Mouse (Mus musculus) thymus, postnatal 36 days (tissue): Measurements from ENCODE around the gene Nxf1.

ENCODE experiments used
- DNase-seq, 2 experiments: peaks; one replicate each; pipeline ENCODE4 v3.0.0; 2022; ENCODE audit warnings: mixed read lengths in 2 of 2

Nxf1 gene

DNA sequence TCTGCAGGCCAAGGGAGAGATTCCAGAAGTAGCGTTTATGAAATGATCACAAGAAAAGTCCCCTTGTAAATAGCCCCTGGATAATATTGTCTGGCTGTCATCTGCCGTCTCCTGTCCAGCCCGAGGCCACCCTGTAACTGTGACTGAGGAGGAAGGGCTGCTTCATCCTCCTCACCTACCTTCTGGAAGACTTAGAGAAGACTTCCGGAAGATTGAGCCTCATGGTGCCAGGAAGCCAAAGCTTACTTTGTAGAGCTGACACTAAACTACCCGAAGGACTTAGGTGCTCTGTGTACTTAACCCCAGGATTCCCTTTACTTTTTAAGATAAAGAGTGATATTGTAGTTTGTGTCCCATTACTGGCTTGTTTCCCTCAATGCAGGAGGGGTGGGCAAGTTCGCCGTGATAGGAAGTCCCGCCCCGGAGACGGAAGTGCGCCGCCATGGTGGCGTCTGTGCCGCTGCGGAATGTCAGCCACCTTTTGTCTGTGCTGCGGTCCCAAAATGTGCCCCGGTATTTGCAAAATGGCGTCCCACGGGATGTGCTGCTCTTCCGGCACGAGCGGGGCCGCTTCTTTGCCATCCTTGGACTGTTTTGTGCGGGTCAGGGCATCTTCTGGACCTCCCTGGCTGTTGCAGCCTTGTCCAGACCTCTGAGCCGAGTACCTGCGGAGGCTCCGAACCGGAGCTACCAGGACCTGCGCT is 13.8 kb downstream of the Nxf1 start, which contains the start of gene Tmem223:
Gene Tmem223, plus strand, starts transcription at position 430 of the 704 bp plus-strand sequence.
- peak; percentile 83 to 84 for DNase-seq

DNA sequence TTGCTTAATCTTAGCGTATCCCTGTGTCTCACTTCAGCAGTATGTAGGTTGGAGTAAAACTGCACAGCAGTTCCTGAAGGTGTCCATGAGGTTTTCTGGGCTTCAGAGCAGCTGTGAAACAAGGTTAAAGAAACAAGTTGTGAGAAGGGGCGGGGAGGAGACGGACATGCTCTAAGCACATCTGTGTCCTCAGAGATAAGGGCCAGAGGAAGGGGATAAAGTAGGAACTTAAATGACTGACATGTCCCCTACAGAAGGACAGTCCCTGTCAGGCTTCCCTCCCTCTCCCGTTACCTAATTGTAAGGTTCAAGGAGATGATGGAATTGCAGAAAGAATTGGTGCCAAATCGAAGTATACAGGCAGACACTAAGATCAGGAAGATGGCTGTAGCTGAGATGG is 16.1 kb downstream of the Nxf1 start:
- DNase-seq, result no peak

DNA sequence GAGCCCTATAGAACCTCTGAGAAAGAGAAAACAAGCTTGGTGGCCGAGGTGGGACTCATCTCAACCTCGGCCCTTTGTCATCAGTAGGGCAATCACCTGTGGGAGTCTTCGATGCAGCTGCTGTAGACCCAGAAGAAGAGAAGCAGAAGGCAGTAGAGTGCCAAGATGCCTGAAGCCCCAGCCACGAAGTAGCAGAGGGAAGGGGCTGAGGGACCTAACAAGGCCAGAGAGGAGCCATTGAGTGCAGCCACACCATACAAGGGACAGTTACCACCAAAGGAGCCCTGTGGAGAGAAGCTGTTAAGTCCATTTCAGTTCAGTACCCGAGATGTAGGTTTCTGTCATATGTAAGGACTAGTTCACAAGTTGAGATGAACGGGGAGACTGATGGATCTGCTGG is 16.5 kb downstream of the Nxf1 start:
- DNase-seq, result no peak

DNA sequence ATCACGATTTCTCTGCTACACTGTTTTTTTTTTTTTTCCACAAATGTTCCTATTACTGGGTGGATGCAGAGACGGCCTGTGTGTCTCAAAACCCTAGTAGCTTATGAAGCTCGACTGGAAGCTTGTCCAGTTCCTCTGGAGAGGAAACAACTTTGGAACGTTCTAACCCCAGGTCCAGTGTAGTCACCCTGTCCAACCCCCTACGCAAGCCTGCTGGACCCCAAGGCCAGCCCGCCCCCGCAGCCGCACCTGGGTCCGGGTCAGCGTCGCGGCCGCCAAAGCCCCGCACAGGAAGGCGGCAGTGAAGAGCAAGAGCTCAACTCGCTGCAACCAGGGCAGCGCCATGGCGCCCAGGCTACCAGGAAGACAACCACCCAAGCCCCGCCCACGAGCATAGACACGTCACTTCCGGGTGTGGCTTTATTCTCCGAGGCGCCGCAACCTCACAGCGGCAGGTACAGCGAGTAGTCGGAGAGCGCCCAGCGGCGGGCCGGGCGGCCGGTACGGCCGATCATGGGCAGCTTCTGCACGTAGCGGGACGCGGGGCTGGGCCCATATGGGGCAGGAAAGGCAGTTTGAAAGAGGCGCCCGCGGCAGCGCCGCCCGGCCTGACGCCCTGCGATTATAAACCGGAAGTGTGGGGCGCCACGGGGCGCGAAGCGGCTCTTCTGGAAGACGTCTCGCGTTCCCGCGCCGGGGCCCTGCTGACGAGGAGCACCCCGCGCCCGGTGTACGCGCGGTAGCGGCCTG is 17.4 kb downstream of the Nxf1 start, which contains the start of gene Tmem179b:
Gene Tmem179b, minus strand, starts transcription at position 382 of the 750 bp plus-strand sequence.
- DNase-seq, result peak; percentile 96 to 98

DNA sequence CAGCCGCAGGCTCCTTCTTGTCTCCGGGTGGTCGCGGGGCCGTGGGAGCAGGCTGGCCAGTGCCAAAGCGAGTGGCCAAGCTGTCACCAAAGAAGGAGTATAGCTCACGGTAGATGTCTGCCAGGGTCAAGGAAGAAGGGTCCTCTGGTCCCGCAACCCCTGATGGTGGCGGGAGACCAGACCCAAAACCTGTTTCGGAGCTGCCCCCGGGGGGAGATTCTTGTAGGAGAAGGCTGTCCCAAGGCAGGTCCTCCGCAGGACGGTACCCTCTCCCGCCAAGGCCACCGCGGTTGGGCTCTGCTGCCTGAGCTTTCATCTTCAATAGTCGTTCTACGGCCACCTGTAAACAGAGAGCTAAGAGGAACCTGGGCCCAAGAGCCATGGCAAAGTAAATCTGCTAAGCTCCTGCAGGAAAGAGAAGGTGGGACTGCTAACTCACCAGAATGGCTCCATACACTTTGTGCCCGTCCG is 18.1 kb downstream of the Nxf1 start:
- no peak for DNase-seq

DNA sequence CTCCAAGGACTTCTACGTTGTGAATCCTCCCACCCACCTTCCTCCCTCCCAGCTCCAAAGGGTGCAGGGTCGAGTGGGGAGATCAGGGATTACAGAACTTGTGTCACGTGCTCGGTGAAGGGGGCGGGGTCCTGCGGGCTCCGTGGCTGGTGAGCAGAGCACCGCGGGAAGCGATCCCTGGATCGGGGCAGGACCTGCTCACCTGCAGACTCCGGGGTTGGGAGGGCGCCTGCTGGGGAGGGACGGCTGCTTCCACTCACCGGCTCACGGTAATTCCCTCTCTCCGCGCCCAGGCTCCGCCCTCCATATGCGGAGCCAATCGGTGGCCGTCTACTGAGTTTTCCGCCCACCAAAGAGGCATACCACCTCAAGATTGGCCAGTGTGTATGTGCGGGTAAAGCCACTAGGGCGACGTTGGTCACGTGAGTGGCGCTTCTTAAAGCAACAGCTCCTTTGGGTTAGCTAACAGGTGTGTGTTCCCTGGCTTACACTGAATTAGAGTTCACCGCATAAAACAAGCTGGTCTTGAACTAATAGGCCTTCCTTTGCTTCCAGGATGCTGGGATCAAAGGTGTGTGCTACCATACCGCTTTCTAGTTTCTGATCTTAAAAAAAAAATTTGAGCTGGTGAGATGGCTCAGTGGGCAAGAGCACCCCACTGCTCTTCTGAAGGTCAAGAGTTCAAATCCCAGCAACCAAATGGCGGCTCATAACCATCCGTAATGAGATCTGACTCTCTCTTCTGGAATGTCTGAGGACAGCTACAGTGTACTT is 29.3 kb downstream of the Nxf1 start, which contains the start of gene Taf6l:
Gene Taf6l, minus strand, starts transcription at position 410 of the 774 bp plus-strand sequence.
- peak; percentile 88 to 93 for DNase-seq

DNA sequence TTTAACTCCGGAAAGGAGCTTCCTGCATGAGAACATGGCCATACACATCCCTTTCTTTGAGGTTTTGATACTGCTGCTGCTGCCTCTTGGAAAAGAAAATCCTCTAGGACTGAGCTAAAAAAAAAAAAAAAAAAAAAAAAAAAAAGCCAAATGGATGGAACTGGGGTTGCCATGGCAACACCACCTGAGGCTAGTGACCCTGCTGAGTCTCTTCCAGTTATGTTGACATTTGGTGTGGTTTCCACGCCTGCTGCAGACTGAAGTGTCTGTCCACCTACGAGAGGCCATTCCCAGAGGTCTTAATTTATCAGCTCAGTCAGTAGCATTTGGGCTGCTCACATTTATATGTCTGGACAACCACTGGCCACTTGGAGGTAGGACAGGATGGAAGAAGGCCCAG is 31.6 kb downstream of the Nxf1 start:
- DNase-seq, result no peak

DNA sequence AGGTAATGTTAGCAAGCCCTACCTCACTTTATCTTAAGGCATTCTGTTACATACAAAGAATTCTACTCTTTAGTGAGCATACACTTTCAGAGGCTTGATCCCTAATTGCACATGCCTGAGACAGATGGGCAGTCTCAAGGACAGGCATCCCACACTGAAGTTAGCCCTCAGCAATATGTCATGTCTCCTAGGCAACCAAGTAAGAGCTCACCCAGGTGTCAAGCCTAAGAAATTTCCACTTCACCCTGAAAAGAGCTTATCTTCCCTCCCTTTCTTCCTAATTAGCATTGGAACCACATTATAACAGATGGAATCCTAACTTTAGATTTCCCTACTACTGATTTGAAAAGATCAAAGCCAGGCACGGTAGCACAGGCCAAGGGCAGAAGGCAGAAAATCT is 32.3 kb downstream of the Nxf1 start:
- no peak for DNase-seq

DNA sequence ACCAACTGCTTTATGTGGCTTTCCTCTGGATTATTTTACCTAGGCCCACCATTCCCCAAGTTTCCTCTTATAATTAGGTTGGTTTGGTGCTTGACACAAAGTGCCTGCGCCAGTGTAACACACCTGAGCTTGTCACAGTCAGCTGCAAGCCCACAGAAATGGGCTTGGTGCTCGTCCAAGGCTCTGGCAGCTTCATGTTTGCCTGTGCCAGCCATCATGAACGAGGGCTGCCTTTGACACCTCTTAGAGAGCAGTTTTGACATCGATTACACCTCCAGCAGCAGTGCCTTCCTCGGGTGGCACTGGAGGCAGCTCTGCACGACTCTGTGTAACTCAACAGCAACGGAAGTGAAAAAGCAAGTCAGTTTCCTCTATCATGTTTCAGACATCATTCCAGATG is 33.3 kb downstream of the Nxf1 start:
- DNase-seq, result no peak

DNA sequence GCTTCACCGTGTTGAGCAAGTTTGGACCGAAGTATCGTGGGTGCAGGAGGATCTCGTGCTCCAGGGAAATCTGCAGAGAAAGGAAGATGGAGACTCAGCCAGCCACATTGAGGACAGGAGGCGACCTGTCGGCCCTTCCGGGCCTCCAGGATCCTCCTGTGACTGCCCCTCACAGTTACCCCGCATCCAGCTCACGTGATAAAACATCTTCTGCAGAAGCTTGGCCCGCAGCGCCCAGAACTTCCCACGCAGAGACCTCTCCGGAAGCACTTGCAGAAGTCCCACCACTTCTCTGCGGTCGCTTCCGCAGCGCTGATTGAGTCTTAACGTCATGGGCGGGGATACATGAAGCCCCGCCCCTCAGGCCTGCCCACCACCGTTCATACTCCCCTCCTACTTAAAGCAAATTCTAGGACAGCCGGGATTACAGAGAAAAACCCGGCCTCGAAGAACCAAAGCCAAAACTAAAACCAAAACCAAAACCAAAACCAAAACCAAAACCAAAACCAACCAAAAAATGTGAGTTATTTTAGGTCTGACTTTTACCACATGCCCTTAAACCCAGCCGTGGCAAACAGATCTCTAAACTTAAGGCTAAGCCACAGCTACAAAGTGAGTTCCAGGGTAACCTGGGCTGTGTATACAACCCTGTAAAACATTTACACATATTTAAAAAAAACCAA is 41.5 kb downstream of the Nxf1 start, which contains the start of gene Polr2g:
Gene Polr2g, minus strand, starts transcription at position 314 of the 683 bp plus-strand sequence.
- DNase-seq, result peak; percentile 85 to 91

DNA sequence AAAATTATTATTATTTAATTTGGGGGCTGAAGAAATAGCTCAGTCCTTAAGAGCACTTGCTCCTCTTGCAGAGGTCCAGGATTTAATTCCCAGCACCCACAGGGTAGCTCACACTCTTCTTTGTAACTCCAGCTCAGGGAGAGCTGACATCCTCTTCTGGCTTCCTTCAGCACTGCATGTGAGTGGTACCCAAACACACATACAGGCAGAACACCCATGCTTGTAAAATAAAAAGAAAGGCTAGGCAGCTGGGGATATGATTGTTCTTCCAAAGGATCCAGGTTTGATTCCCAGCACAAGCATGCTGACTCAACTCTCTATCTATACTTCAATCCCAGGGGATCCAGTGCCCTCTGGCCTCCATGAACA is 42.1 kb downstream of the Nxf1 start:
- no peak for DNase-seq

DNA sequence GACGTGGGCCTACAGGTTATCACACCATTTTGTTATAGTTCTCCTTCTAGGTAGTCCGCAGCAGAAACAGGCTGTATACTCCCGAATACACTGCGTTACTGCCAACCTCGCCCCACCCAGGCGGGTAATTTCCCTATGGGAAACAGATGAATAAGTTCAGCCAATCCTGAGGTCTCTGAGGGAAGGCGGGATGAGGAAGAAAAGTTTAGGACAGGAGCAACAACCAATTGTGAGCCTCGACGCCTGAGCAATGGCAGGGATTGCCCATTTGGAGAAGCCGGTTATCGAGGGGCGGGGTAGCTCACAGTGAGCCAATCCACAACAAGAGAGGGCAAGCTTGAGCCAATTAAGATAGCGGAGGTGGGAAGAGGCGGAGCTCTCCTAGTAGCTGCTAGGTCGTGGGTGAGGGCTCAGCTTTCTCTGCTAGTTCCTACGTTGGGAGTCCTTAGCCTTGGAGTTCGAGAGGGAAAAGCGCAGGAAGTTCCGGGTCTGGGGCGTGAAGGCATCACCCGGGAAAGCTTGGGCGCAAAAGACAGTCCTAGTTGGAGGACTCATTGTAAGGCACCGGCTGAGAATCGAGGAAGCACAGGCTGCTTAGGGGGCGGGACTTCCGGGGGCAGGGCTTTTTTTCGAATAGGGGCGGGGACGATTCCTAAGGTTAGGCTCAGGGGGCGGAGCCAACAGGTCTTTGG is 45.4 kb downstream of the Nxf1 start, which contains the start of gene Zbtb3:
Gene Zbtb3, plus strand, starts transcription at position 426 of the 692 bp plus-strand sequence.
- peak; percentile 87 to 94 for DNase-seq

DNA sequence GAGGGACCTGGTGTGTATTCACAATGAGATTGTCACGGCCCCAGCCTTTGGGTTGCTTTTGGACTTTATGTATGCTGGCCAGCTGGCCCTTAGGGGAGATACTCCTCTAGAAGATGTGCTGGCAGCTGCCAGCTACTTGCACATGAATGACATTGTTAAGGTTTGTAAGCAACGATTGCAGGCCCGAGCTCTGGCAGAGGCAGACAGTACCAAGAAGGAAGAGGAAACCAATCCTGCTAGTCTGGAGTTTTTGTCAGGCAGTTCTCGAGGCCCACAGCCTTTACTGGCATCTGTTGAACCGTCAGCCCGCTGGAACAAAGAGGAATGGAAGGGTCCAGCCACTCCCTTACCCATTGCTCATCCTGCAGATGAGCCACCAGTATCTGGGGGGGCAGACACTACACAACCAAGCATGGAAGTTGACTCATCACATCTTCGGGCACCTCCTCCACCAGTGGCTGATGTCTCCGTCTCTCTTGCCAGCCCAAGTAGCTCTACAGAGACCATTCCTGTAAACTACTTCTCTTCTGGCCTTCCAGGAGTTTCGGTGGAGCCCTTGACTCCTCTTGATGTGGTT is 46.4 kb downstream of the Nxf1 start:
- DNase-seq, result no peak

DNA sequence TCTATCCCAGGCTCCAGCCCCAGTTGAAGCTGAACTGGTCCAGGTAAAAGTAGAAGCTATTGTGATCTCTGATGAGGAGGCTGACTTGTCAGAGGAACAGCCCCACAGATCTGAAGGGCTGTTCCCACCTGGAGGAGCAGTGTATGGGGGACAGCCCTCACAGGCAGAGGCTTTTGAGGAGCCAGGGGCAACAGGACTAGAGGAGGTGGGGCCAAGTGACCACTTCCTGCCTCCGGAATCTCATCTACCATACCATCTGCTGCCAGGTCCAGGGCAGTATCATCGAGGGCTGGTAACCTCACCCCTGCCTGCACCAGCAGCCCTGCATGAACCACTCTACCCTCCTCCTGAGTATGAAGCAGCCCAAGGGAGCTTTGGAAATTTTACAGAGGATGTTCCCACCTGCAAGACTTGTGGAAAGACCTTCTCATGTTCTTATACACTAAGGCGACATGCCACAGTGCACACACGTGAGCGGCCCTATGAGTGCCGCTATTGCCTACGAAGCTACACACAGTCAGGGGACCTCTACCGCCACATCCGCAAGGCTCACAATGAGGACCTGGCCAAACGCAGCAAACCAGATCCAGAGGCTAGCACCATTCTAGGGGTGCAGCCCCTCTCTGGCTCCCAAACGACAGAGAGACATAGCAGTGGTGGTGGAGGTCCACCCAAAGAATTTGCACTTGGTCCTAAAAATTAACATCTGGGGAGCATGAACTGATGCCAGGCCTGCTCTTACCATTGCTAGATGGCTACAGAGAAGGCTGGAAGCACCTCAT is 47.2 kb downstream of the Nxf1 start:
- DNase-seq, result no peak

DNA sequence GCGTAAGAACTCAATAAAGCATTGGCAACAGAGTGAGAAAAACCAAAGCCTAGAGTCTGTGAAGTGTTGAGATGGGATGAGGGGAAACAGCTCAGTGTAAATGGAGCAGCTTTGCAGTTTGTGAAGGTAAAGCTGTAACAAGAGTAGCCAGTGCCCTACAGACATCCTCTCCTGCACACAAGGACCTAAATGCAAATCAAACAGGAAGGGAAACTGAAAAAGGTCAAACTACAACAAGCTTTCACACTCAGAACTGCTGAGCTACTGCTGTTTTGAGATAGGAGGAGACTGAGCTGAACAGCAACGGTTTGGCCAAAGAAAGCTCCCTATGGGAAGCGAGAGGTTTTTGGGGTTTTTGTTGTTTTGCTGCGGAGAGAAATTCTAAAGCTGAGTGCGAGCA is 49.9 kb downstream of the Nxf1 start:
- no peak for DNase-seq

DNA sequence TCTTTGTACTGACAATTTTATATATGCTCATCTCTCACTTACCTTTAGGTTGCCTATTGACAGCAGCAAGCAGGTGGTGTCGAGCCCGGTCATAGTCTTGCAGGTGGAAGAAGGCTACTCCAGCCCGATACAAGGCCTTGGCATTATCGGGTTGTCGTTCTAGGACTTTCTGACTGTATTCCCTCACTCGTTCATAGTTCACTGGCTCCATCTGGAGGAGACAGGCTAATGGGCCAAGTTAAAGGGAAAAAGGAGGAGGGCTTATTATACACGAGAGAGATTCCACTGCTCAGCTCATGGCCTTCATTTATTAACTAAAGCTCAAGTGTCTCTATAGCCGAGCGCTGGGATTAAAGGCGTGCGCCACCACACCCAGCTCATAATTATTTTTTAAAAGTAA is 58.9 kb downstream of the Nxf1 start:
- no peak for DNase-seq

DNA sequence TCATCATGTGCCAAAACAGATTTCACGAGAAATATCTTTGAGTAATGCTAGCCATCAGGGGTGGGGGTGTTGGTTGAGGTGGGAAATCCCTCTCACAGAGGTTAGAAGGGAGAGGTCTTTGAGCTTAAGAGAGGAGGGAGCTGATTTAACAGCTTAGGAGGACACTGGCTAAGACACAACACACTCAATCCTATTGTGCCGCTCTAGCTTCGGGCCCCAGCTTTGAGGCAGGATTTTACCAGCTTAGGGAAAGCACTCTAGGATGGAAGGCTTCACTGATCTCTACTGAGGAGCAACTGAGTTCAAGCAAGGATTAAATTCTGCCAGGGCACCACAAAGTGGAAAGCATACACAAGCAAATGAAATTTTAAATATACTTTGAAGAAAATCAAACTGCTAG is 60.1 kb downstream of the Nxf1 start:
- DNase-seq, result no peak

DNA sequence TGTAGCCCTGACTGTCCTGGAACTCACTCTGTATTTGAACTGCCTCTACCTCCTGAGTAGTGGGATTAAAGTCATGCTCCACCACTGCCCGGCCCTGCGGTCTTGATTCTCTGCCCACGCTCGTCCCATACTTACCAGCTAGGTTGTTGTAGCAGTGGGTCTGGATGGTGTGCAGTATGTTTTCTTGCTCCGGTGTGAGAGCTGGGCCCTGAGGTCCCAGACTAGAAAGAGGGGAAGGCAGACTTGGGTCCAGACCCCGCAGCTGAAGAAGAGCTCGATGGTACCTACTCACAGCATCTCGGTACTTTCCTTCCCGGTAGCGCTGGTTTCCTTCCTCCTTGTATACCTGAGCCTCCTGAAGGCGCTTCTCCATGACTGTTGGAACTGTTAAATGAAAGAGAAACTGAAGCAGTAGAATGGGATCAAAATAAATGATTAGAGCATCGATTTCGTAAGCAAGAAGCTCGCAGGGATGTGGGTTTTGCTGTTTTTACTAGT is 61.5 kb downstream of the Nxf1 start:
- peak in 1 of 2 experiments; percentile 21 for DNase-seq

DNA sequence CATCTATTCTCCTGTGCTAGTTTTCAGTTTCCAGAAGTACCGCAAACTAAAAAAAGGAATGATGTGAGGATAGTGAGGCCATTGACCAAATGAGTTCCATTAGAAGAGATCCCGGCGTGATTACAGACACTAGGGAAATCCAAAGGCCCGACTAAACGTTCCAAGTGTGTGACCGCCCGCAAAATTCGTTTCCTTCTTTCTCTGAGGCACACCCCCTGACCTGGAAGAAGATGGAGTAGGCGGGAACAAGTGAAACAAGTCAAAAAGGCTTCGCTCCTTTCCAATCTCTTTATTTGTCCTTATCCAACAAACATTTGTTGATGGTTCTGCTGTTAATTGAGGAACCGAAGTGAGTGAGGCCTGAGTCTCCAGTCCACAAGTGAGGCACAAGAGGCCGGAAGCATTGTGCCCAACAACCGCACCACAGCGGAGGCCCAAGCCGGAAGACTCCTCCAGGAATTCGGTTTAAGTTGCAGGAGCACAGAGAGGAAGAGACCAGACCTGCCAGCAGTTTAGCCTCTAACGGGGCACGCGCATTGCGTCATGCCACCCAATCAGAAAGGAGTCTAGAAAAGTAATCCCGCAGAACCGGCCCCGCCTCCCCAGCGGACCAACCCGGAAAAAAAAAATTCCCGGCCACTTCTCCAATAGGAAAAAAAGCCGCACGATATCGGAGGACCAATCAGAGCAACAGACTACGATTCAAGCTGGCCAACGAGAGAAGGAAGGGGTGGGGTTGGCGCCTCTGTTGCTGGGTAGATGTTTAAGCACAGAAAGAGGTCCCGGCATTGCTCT is 62.1 kb downstream of the Nxf1 start, which contains the start of gene Ttc9c:
Gene Ttc9c, minus strand, starts transcription at position 533 of the 795 bp plus-strand sequence.
- peak; percentile 90 to 95 for DNase-seq
